Mouse (Mus musculus) hindbrain, embryonic 16.5 days (tissue): ENCODE results near the gene Nrros. TPM values are rescaled to one million over a fixed set of nuclear protein-coding genes. Genes with fewer than 3 reads are reported as not detected.

ENCODE experiments used
- ATAC-seq: fragments of 200-750 bp; cut with Nextera tagmentation; 2 replicates; pipeline ENCODE4 v1.8.0; 2017; ENCODE audit warnings: moderate TSS enrichment, moderate library complexity
- H3K27ac ChIP-seq: fragments of 300-500 bp; sonication (generic); 2 replicates; pipeline ENCODE4 v1.5.1; 2014; ENCODE audit warnings: low read depth, mild to moderate bottlenecking, control low read depth, low read length, moderate library complexity
- H3K27me3 ChIP-seq: fragments of 300-500 bp; sonication (generic); replicated peaks from 2 replicates; pipeline ENCODE4 v1.6.1; 2014; ENCODE audit warnings: low read length; ENCODE audit not compliant: control insufficient read depth, insufficient read depth
- H3K36me3 ChIP-seq: fragments of 300-500 bp; sonication (generic); 2 replicates; pipeline ENCODE4 v1.6.1; 2014; ENCODE audit warnings: mild to moderate bottlenecking, low read length, moderate library complexity, mixed read lengths; ENCODE audit not compliant: control insufficient read depth, insufficient read depth
- H3K4me1 ChIP-seq: fragments of 300-500 bp; sonication (generic); 2 replicates; pipeline ENCODE4 v1.6.1; 2014; ENCODE audit warnings: low read depth, low read length; ENCODE audit not compliant: control insufficient read depth, insufficient read depth
- H3K4me2 ChIP-seq: fragments of 300-500 bp; sonication (generic); 2 replicates; pipeline ENCODE4 v1.6.1; 2014; ENCODE audit warnings: mild to moderate bottlenecking, low read length, control low read depth, moderate library complexity
- H3K4me3 ChIP-seq: fragments of 300-500 bp; sonication (generic); 2 replicates; pipeline ENCODE4 v1.5.1; 2014; ENCODE audit warnings: mild to moderate bottlenecking, low read length, control low read depth, moderate library complexity
- H3K9ac ChIP-seq: fragments of 300-500 bp; sonication (generic); 2 replicates; pipeline ENCODE4 v1.6.1; 2014; ENCODE audit warnings: low read depth, mild to moderate bottlenecking, control low read depth, low read length, moderate library complexity
- H3K9me3 ChIP-seq: fragments of 300-500 bp; sonication (generic); 2 replicates; pipeline ENCODE4 v1.6.1; 2014; ENCODE audit warnings: mild to moderate bottlenecking, low read length, moderate library complexity; ENCODE audit not compliant: control insufficient read depth
- WGBS: fragments of 180-500 bp; shearing (Covaris S2); extraction: QIAGEN DNeasy Blood & Tissue Kit; methylation state at CpG from one replicate; pipeline ENCODE4 v1.1.7; 2014; 5-methylcytosine and 5-hydroxymethylcytosine counted together
- polyA plus RNA-seq: library from polyadenylated mRNA; unstranded; fragments of >200 nt; fragmentation: Nextera tagmentation; extraction: Ambion mirVana; gene quantifications from 2 replicates; pipeline ENCODE4 v1.2.1, GENCODE M21; 2015

Gene Nrros
- polyA plus RNA-seq, 1 experiment from 2014 or later, result 7.7 TPM

- no peaks in the 10 kb centered on the region for H3K9me3 ChIP-seq
- H3K27me3 ChIP-seq, result peaks cover 6% of the 10 kb centered on the region
- ATAC-seq, result no peak
- no peaks in the 10 kb centered on the region for H3K36me3 ChIP-seq
- H3K27ac ChIP-seq, result no peak overlapping the region
- H3K4me2 ChIP-seq, result peak overlapping the region; percentile 80; the same call in 1 of the 2 replicates
- H3K4me1 ChIP-seq, result peaks cover 5% of the 10 kb centered on the region
- no peak overlapping the region for H3K9ac ChIP-seq
- WGBS, result 77% methylated on average over 19 of the region's 19 CpGs
- peak overlapping the region; percentile 46; the same call in 1 of the 2 replicates for H3K4me3 ChIP-seq
These were observed 882 bp downstream of the Nrros start for GRCm38 (mm10) chr16:32164396-32165027.

DNA sequence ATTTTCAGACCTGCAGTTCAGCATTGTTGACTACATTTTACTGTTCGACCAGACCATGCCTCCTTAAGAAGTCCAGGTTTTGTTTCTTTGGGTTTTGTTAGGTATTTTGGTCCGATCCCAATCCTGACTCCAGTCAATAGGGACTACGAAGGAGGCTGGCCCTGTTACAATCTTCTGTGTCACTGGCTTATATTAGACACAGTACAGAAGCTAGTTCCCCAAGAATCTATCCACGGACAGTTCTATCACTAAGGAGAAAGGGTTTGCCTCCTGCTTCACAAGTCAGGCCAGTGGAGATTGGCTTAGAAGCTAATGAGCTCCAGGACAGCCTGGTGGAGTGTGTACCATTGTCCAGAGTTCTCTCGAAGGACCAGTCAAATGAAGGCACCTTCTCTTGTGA, 1.5 kb downstream of the Nrros start:
- no peaks in the 10 kb centered on the region for H3K36me3 ChIP-seq
- WGBS, result 86% methylated on average over 5 of the region's 5 CpGs

DNA sequence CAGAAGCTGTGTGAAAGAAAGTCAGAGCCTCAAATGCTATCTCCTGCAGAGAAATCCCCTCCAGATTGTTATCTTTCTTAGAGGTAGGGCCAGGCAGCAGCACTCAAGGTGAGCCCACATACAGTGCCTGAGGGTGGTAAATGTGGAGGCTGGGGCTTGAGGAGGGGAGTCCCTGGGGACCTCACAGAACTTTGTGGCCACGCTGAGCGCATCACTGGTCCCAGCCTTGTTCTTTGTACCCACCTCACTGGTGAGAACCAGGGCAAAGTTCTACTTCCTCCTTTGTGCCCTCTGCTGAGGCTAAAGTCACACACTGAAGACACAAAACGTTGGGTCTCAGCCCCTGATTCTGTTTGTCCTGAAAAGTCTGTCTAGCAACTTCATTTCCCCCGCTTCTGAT, 2.0 kb downstream of the Nrros start:
- H3K36me3 ChIP-seq, result no peaks in the 10 kb centered on the region
- no peaks in the 10 kb centered on the region for H3K9me3 ChIP-seq
- WGBS, result 75% methylated on average over 4 of the region's 4 CpGs
- peaks cover 5% of the 10 kb centered on the region for H3K4me1 ChIP-seq
- H3K27ac ChIP-seq, result no peak overlapping the region
- no peak overlapping the region for H3K4me3 ChIP-seq
- H3K9ac ChIP-seq, result no peak overlapping the region
- peaks cover 6% of the 10 kb centered on the region for H3K27me3 ChIP-seq
- no peak overlapping the region for H3K4me2 ChIP-seq
- no peak for ATAC-seq

More for the DNA sequence above, 1.5 kb downstream of the Nrros start:
- ATAC-seq, result no peak
- Histone ChIP-seq H3K4me3 (no peak overlapping the region), H3K27me3 (peaks cover 6% of the 10 kb centered on the region), H3K4me1 (peaks cover 5% of the 10 kb centered on the region), H3K4me2 (no peak overlapping the region), H3K9me3 (no peaks in the 10 kb centered on the region), H3K9ac (no peak overlapping the region), H3K27ac (no peak overlapping the region)

GRCm38 (mm10) chr16:32160742-32161323, 4.6 kb downstream of the Nrros start:
- Histone ChIP-seq H3K4me1 (peaks cover 5% of the 10 kb centered on the region), H3K9me3 (no peaks in the 10 kb centered on the region), H3K27me3 (peaks cover 3% of the 10 kb centered on the region), H3K36me3 (no peaks in the 10 kb centered on the region), H3K9ac (no peak overlapping the region), H3K27ac (no peak overlapping the region), H3K4me2 (no peak overlapping the region), H3K4me3 (no peak overlapping the region)
- no peak for ATAC-seq
- WGBS, result 91% methylated on average over 9 of the region's 9 CpGs

DNA sequence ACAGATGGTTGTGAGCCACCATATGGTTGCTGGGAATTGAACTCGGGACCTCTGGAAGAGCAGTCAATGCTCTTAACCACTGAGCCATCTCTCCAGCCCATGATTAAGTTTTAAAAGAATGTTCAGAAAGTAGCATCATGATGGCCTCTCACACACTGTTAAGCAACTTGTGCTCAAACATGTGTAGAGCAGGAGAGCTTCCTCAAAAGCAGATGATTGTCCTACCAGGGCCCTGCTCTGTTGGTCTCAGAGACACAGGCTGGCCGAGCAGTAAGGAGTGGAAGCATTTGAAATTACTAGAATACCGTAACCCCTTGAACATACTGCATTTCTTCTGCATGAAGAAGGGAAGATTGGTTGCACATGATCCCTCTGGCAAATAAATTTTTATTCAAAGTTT, 6.4 kb downstream of the Nrros start:
- H3K36me3 ChIP-seq, result no peaks in the 10 kb centered on the region
- 97% methylated on average over 3 of the region's 3 CpGs for WGBS

GRCm38 (mm10) chr16:32157369-32157768, 8.0 kb downstream of the Nrros start:
- Histone ChIP-seq H3K36me3 (no peaks in the 10 kb centered on the region), H3K9me3 (no peaks in the 10 kb centered on the region), H3K9ac (no peak overlapping the region), H3K27me3 (no peaks in the 10 kb centered on the region; the same call in 1 of the 2 replicates), H3K4me3 (no peak overlapping the region), H3K4me2 (no peak overlapping the region), H3K4me1 (0 out of 2 replicates have a peak, but pooled peaks cover 2% of the 10 kb centered on the region), H3K27ac (no peak overlapping the region)
- WGBS, result 84% methylated on average over 2 of the region's 2 CpGs
- ATAC-seq, result no peak

More for the DNA sequence above, 6.4 kb downstream of the Nrros start:
- H3K4me3 ChIP-seq, result no peak overlapping the region
- H3K4me2 ChIP-seq, result no peak overlapping the region
- no peaks in the 10 kb centered on the region; the same call in 1 of the 2 replicates for H3K27me3 ChIP-seq
- 0 out of 2 replicates have a peak, but pooled peaks cover 2% of the 10 kb centered on the region for H3K4me1 ChIP-seq
- ATAC-seq, result no peak
- no peak overlapping the region for H3K9ac ChIP-seq
- no peak overlapping the region for H3K27ac ChIP-seq
- H3K9me3 ChIP-seq, result no peaks in the 10 kb centered on the region

DNA sequence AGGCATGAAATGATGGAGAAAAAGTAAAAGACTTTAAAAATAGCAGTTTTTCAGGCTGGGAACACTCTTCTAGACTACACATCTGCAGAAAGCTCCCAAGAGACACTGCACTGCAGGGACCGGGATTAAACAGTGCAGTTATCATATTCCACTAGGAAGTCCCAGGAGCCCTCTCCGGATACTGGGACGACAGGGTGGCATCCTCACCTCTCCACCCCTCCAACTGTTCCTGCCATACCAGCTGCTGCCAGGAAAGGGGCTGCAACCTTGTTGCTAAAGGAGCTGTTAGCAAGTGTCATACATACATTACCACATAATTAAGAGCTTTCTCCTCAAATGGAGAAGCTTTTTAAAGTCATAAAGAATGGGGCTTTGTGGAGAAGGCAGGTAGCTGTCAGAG, 8.7 kb downstream of the Nrros start:
- 39% methylated on average over 3 of the region's 3 CpGs for WGBS
- no peak overlapping the region for H3K4me2 ChIP-seq
- H3K36me3 ChIP-seq, result no peaks in the 10 kb centered on the region
- H3K27me3 ChIP-seq, result no peaks in the 10 kb centered on the region; the same call in 1 of the 2 replicates
- no peak overlapping the region for H3K27ac ChIP-seq
- no peak for ATAC-seq
- H3K9me3 ChIP-seq, result no peaks in the 10 kb centered on the region
- 0 out of 2 replicates have a peak, but pooled peaks cover 2% of the 10 kb centered on the region for H3K4me1 ChIP-seq
- no peak overlapping the region for H3K9ac ChIP-seq
- H3K4me3 ChIP-seq, result no peak overlapping the region

DNA sequence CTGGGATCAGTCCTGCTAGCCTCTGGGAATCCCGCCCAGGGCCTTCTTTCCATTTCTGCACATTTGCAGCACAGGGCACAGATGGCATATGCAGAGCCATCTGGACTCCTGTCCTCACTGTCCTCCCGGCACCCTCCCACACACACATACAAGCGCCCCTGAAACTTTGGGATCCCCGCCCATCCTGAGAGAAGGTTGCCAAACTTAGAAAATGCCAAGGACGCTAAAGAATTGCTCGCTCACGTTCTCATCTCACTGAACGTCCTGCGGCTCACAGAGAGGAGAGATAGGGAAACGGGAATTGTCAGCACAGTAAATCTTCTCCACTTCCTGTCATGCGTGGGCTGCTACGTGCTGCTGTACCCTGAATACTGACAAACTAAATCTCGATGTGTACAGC, 11.0 kb downstream of the Nrros start:
- Histone ChIP-seq H3K27me3 (no peaks in the 10 kb centered on the region; the same call in 1 of the 2 replicates), H3K9ac (no peak overlapping the region; the same call in 1 of the 2 replicates), H3K4me2 (0 out of 2 replicates have a peak overlapping the region, but pooled peaks have one; percentile 21), H3K27ac (peak overlapping the region; percentile 7; the same call in 1 of the 2 replicates), H3K36me3 (no peaks in the 10 kb centered on the region), H3K9me3 (no peaks in the 10 kb centered on the region), H3K4me3 (no peak overlapping the region), H3K4me1 (0 out of 2 replicates have a peak, but pooled peaks cover 2% of the 10 kb centered on the region)
- 66% methylated on average over 13 of the region's 13 CpGs for WGBS
- ATAC-seq, result peak; percentile 71

GRCm38 (mm10) chr16:32153976-32154375, 11.4 kb downstream of the Nrros start:
- Histone ChIP-seq H3K27me3 (no peaks in the 10 kb centered on the region; the same call in 1 of the 2 replicates), H3K27ac (no peak overlapping the region), H3K4me1 (0 out of 2 replicates have a peak, but pooled peaks cover 2% of the 10 kb centered on the region), H3K9ac (no peak overlapping the region), H3K9me3 (no peaks in the 10 kb centered on the region), H3K4me2 (no peak overlapping the region), H3K36me3 (no peaks in the 10 kb centered on the region), H3K4me3 (no peak overlapping the region)
- 80% methylated on average over 1 of the region's 1 CpGs for WGBS
- no peak for ATAC-seq
